Mouse (Mus musculus) lung, embryonic 14.5 days (tissue): ENCODE results near the gene Brsk1. TPM values are rescaled to one million over a fixed set of nuclear protein-coding genes. Genes with fewer than 3 reads are reported as not detected.

Source experiments
- ATAC-seq: fragments of 200-750 bp; cut with Nextera tagmentation; 2 replicates; pipeline ENCODE4 v1.8.0; 2017; ENCODE audit warnings: mild to moderate bottlenecking, moderate TSS enrichment, moderate library complexity; ENCODE audit not compliant: insufficient read depth
- DNase-seq: peaks from one replicate; pipeline ENCODE4 v3.0.0-alpha.2; 2015
- H3K27ac ChIP-seq: fragments of 300-500 bp; sonication (generic); 2 replicates; pipeline ENCODE4 v1.5.1; 2014; ENCODE audit warnings: low read depth, mild to moderate bottlenecking, moderate library complexity
- H3K27me3 ChIP-seq: fragments of 300-500 bp; sonication (generic); 2 replicates; pipeline ENCODE4 v1.6.1; 2014; ENCODE audit warnings: low read length, control low read depth; ENCODE audit not compliant: insufficient read depth
- H3K36me3 ChIP-seq: fragments of 300-500 bp; sonication (generic); 2 replicates; pipeline ENCODE4 v1.6.1; 2014; ENCODE audit warnings: control low read depth; ENCODE audit not compliant: insufficient read depth
- H3K4me1 ChIP-seq: fragments of 300-500 bp; sonication (generic); 2 replicates; pipeline ENCODE4 v1.6.1; 2014; ENCODE audit warnings: antibody characterized with exemption, control low read depth; ENCODE audit not compliant: insufficient read depth
- H3K4me2 ChIP-seq: fragments of 300-500 bp; sonication (generic); 2 replicates; pipeline ENCODE4 v1.6.1; 2014; ENCODE audit warnings: mild to moderate bottlenecking
- H3K4me3 ChIP-seq: fragments of 300-500 bp; sonication (generic); 2 replicates; pipeline ENCODE4 v1.5.1; 2014; ENCODE audit warnings: low read depth, low read length
- H3K9ac ChIP-seq: fragments of 300-500 bp; sonication (generic); 2 replicates; pipeline ENCODE4 v1.6.1; 2014
- H3K9me3 ChIP-seq: fragments of 300-500 bp; sonication (generic); 2 replicates; pipeline ENCODE4 v1.6.1; 2016; ENCODE audit warnings: low read depth, low read length, control low read depth
- CTCF ChIP-seq: IDR thresholded peaks from 2 replicates; pipeline ENCODE4 v1.5.1; 2016; ENCODE audit warnings: antibody characterized with exemption, low read depth
- WGBS: fragments of 180-500 bp; shearing (Covaris S2); extraction: QIAGEN DNeasy Blood & Tissue Kit; methylation state at CpG from one replicate; pipeline ENCODE4 v1.1.7; 2014; 5-methylcytosine and 5-hydroxymethylcytosine counted together
- polyA plus RNA-seq: library from polyadenylated mRNA; unstranded; fragments of >200 nt; fragmentation: Nextera tagmentation; extraction: Ambion mirVana; gene quantifications from 2 replicates; pipeline ENCODE4 v1.2.1, GENCODE M21; 2014

The Brsk1 gene
- polyA plus RNA-seq, 1 experiment from 2014 or later, result 1.6 TPM

GRCm38 (mm10) chr7:4666871-4667270, 23.5 kb upstream of the Brsk1 start:
- TF ChIP-seq CTCF, result no peak
- Histone ChIP-seq H3K27me3 (no peaks in the 10 kb centered on the region), H3K4me1 (no peaks in the 10 kb centered on the region), H3K9me3 (no peaks in the 10 kb centered on the region), H3K27ac (no peak overlapping the region), H3K9ac (no peak overlapping the region), H3K4me2 (no peak overlapping the region), H3K4me3 (no peak overlapping the region), H3K36me3 (peaks cover 58% of the 10 kb centered on the region)
- ATAC-seq (no peak), DNase-seq (no peak)
- WGBS, result 96% methylated on average over 5 of the region's 5 CpGs

- Histone ChIP-seq H3K27ac (no peak overlapping the region), H3K4me3 (no peak overlapping the region), H3K36me3 (peaks cover 49% of the 10 kb centered on the region), H3K4me2 (no peak overlapping the region), H3K4me1 (no peaks in the 10 kb centered on the region), H3K9ac (no peak overlapping the region), H3K27me3 (no peaks in the 10 kb centered on the region), H3K9me3 (no peaks in the 10 kb centered on the region)
- DNase-seq, result no peak
- WGBS, result 96% methylated on average over 8 of the region's 8 CpGs
- TF ChIP-seq CTCF, result no peak
- ATAC-seq, result no peak
Measured at GRCm38 (mm10) chr7:4668506-4668905, 21.9 kb upstream of the Brsk1 start.

GRCm38 (mm10) chr7:4669156-4669555, 21.2 kb upstream of the Brsk1 start:
- 96% methylated on average over 9 of the region's 9 CpGs for WGBS
- ATAC-seq, result no peak
- H3K9ac ChIP-seq, result no peak overlapping the region
- no peak for TF ChIP-seq CTCF
- H3K4me2 ChIP-seq, result no peak overlapping the region
- H3K9me3 ChIP-seq, result no peaks in the 10 kb centered on the region
- no peaks in the 10 kb centered on the region for H3K4me1 ChIP-seq
- no peak for DNase-seq
- no peak overlapping the region for H3K4me3 ChIP-seq
- H3K27ac ChIP-seq, result no peak overlapping the region
- H3K36me3 ChIP-seq, result peaks cover 46% of the 10 kb centered on the region
- H3K27me3 ChIP-seq, result no peaks in the 10 kb centered on the region

GRCm38 (mm10) chr7:4670655-4671255, 19.6 kb upstream of the Brsk1 start:
- Histone ChIP-seq H3K9me3 (no peaks in the 10 kb centered on the region), H3K4me3 (no peak overlapping the region), H3K4me2 (no peak overlapping the region), H3K36me3 (peaks cover 49% of the 10 kb centered on the region; the same call in 1 of the 2 replicates), H3K9ac (no peak overlapping the region), H3K27ac (no peak overlapping the region; the same call in 1 of the 2 replicates), H3K4me1 (no peaks in the 10 kb centered on the region), H3K27me3 (no peaks in the 10 kb centered on the region)
- TF ChIP-seq CTCF, result no peak
- no peak for ATAC-seq
- WGBS, result 87% methylated on average over 8 of the region's 8 CpGs
- DNase-seq, result no peak

- peak; percentile 89 for ATAC-seq
- Histone ChIP-seq H3K4me3 (no peak overlapping the region), H3K9me3 (no peaks in the 10 kb centered on the region), H3K4me2 (no peak overlapping the region), H3K27ac (peak overlapping the region; percentile 48; the same call in 1 of the 2 replicates), H3K4me1 (no peaks in the 10 kb centered on the region), H3K36me3 (peaks cover 48% of the 10 kb centered on the region; the same call in 1 of the 2 replicates), H3K9ac (no peak overlapping the region), H3K27me3 (no peaks in the 10 kb centered on the region)
- 50% methylated on average over 4 of the region's 4 CpGs for WGBS
- peak; percentile 65 for DNase-seq
- TF ChIP-seq CTCF, result no peak
Measured at GRCm38 (mm10) chr7:4671956-4672355, 18.4 kb upstream of the Brsk1 start.

GRCm38 (mm10) chr7:4674114-4674731, 16.2 kb upstream of the Brsk1 start:
- no peak for ATAC-seq
- Histone ChIP-seq H3K27me3 (no peaks in the 10 kb centered on the region), H3K4me1 (no peaks in the 10 kb centered on the region), H3K36me3 (peaks cover 49% of the 10 kb centered on the region; the same call in 1 of the 2 replicates), H3K27ac (no peak overlapping the region), H3K9me3 (no peaks in the 10 kb centered on the region), H3K4me2 (no peak overlapping the region), H3K9ac (no peak overlapping the region), H3K4me3 (no peak overlapping the region)
- WGBS, result 90% methylated on average over 12 of the region's 12 CpGs
- no peak for TF ChIP-seq CTCF
- DNase-seq, result no peak

- DNase-seq, result no peak
- H3K4me2 ChIP-seq, result no peak overlapping the region
- H3K27me3 ChIP-seq, result no peaks in the 10 kb centered on the region
- H3K27ac ChIP-seq, result no peak overlapping the region
- no peaks in the 10 kb centered on the region for H3K9me3 ChIP-seq
- H3K4me1 ChIP-seq, result no peaks in the 10 kb centered on the region
- peaks cover 54% of the 10 kb centered on the region; the same call in 1 of the 2 replicates for H3K36me3 ChIP-seq
- TF ChIP-seq CTCF, result no peak
- no peak overlapping the region for H3K4me3 ChIP-seq
- ATAC-seq, result no peak
- H3K9ac ChIP-seq, result no peak overlapping the region
- 89% methylated on average over 7 of the region's 7 CpGs for WGBS
Measured at GRCm38 (mm10) chr7:4675200-4675599, 15.2 kb upstream of the Brsk1 start.
